Mouse (Mus musculus) adrenal gland, adult (tissue): Measurements from ENCODE around the gene Pih1d1.
"Not testable (repeated sequence)": the region's sequence is repeated elsewhere in the genome, so short reads cannot be mapped to it uniquely, and the experiment has no call there.

Source experiments
- DNase-seq, 2 experiments: peaks; one replicate each; pipeline ENCODE4 v3.0.0; 2022 to 2023; ENCODE audit warnings: low spot score in 1 of 2; ENCODE audit not compliant: inconsistent age in 2 of 2

The Pih1d1 gene

DNA sequence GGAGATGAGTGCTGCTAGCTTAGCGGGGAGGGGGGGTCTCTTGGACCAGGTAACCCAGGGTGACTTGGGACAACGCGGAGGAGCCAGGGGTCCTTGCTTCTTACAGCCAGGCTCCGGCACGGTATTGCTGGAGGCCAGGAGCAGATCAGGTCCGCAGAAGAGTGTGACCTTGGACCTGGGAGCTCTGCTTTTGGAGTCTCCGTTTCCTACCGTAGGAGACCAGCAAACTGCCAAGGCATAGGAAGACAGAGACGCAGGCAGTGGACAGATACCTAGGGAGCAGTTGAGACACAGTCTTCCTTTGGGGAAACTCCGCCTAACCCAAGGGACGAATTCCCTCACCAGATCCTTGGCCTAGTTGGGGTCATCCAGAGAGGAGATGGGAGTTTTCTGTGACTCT is 11.6 kb downstream of the Pih1d1 start:
- no peak for DNase-seq

DNA sequence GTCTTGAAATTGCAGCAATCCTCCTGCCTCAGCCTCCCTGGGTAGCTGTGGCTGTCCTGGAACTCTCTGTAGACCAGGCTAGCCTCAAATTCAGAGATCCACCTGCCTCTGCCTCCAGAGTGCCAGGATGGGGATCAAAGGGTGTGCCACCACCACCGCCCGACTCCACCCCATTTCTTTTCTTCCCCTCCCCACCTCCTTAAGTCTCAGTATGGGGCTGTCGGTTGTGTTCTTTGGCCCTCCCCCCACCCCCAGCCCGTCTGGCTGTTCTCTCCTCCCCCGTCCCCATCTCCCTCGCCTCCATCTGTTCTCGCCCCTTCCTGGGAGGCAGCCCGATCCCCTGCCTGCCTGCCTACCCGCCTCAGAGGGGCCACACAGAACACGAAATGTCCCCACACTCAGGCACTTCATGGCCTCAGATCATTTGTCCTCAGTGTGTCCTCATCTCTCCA is 12.9 kb downstream of the Pih1d1 start:
- no peak for DNase-seq

- no peak for DNase-seq
These were observed 13.8 kb downstream of the Pih1d1 start for GRCm38 (mm10) chr7:45167761-45168445.

DNA sequence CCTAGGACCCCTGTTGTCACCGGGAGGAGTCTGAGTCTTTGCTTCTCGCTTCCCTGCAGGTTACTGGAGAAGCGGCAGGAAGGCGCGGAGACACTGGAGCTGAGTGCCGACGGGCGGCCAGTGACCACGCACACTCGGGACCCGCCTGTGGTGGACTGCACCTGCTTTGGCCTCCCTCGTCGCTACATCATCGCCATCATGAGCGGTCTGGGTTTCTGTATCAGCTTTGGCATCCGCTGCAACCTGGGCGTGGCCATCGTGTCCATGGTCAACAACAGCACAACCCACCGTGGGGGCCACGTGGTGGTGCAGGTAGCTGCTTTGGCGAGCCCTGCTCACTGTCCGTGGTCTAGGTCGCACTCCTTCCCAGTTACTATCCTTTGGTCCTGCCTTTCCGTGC is 14.6 kb downstream of the Pih1d1 start:
- DNase-seq: no peak

GRCm38 (mm10) chr7:45169495-45169894 is 15.4 kb downstream of the Pih1d1 start:
- no peak for DNase-seq

- DNase-seq: no peak
These were observed 18.9 kb downstream of the Pih1d1 start for GRCm38 (mm10) chr7:45172974-45173373.

DNA sequence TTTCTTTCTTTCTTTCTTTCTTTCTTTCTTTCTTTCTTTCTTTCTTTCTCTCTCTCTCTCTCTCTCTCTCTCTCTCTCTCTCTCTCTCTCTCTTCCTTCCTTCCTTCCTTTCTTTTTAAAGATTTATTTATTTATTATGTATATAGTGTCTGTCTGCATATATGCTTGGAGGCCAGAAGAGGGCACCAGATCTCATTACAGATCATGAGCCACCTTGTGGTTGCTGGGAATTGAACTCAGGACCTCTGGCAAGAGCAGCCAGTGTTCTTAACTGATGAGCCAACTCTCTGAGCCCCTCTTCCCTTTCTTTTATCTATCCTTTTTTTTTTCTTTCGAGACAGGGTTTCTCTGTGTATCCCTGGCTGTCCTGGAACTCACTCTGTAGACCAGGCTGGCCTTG is 19.7 kb downstream of the Pih1d1 start:
- not testable (repeated sequence) for DNase-seq

GRCm38 (mm10) chr7:45174567-45175280 is 20.6 kb downstream of the Pih1d1 start:
- no peak for DNase-seq

DNA sequence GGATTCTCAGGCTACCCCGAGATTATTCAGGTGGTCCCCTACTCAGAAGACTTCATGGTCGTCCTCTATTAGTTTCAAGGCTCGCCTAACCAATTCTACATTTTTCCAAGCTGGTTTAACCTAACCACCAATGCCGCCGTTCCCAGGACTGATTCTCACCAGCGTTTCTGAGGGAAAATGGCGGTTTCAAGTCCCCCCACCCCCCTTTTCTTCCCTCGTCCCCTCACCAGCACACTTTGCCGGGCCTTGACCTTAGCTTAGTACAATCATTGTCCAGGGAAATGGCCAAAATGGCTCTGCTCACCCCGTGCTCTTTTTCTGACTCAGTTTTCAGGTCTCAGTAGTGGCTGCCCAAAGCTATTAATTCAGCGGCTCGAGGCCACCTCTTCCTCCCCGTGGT is 21.3 kb downstream of the Pih1d1 start:
- DNase-seq: no peak

- DNase-seq: no peak
These were observed 21.8 kb downstream of the Pih1d1 start for GRCm38 (mm10) chr7:45175929-45176328.

DNA sequence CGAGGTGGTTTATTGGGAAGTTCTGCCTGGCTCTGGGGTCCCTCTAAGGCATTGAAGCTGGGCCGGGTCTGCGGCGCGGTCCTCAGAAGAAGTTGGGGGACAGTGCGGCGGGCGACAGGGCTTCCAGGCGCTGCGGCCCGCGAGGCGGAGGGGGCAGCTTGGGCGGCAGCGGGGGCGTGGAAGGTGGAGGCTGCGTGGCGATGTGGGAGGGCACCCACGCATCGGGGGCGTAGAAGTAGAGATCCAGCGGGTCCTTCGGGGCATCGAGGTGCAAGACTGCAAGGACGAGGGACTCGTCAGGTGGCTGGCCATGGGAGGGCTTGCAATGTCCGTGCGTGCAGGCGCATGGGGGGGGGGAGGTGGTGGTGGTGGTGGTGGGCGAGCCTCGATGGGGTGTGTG is 22.3 kb downstream of the Pih1d1 start:
- DNase-seq: no peak

DNA sequence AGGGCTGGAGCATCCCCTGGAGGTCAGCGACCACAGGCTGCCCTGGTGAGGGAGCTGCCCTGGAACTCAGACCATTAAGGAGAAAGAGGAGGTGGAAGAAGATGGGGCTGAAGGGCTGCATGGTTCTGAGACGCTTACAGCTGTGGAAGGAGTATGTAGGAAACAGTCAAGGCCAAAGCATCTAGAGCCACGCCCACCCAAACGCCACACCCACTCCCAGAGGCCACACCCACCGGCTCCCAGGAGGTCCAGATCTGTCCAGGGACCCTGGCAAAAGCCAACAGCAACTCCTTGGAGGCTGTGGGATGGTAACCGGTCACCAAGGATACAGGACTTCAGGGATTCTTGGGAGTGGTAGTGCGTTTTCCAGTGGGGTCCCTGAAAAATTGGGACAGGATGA is 24.4 kb downstream of the Pih1d1 start:
- no peak for DNase-seq

DNA sequence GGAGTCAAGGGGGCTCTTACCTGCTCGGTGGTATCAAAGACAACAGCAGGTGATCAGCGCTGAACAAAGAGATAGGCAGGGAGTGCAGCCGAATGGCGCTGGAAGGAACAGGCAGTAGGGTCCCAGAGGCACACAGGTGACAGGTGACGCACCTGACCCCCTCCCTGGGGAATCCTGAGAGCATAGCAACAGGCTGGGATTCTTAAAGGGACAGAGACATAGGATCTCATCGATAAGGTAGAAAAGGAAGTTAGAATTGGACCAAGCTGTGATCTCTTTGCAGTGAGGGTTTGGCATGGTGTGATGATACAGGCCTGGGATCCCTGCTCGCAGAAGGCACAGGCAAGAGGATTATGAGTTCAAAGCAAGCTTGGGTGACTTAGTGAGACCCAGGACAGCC is 25.4 kb downstream of the Pih1d1 start, which contains the start of gene Gfy:
Gene Gfy (minus strand): TSS at position 101 of the 400 bp plus-strand sequence.
- no peak for DNase-seq

- no peak for DNase-seq
These were observed 26.9 kb downstream of the Pih1d1 start, which contains the start of gene Pth2 for GRCm38 (mm10) chr7:45180896-45181477. TSS of gene Pth2 (plus strand) at chr7:45180995.

- no peak for DNase-seq
These were observed 27.4 kb downstream of the Pih1d1 start for GRCm38 (mm10) chr7:45181540-45181939.

GRCm38 (mm10) chr7:45182199-45182601 is 28.1 kb downstream of the Pih1d1 start:
- DNase-seq: peak; percentile 91 to 95

GRCm38 (mm10) chr7:45182606-45183005 is 28.5 kb downstream of the Pih1d1 start:
- DNase-seq: no peak

- no peak for DNase-seq
These were observed 29.6 kb downstream of the Pih1d1 start for GRCm38 (mm10) chr7:45183672-45184071.

GRCm38 (mm10) chr7:45185921-45186320 is 31.8 kb downstream of the Pih1d1 start:
- DNase-seq: no peak

DNA sequence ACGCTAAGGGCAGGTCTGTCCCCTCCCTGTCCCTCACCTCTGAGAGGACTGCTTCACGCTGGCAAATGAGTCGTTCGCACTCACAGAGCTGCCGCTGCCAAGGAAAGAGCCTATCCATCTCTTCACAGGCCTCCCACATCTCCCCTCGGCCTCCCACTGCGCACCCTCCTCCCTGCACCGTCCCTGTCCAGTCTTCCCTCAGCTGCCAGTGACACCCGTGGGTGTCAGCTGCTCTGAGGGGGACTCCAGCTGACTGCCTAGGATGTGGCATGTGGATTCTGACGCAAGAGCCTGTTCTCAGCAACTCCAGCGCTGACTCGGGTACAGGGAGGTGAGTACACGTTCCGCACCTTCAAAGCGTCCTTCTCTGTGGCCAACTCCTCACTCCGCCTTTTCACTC is 35.5 kb downstream of the Pih1d1 start:
- DNase-seq: no peak

DNA sequence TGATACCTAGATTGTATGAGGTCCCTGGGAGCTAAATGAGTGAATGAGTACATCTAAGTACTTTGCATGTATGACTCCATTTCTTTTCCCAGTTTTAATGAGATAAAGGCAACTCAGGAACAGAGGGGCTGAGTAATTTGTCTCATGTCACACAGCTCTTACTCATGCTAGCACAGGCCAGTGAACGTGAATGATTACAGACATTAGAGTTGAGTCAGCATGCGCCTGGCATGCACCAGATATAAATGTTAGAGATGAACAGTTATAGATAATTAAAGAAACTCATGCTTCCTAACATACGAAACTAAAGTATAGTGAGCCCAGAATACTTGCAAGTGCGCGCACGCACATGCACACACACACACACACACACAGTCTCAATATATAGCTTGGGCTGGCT is 36.1 kb downstream of the Pih1d1 start:
- DNase-seq: no peak

DNA sequence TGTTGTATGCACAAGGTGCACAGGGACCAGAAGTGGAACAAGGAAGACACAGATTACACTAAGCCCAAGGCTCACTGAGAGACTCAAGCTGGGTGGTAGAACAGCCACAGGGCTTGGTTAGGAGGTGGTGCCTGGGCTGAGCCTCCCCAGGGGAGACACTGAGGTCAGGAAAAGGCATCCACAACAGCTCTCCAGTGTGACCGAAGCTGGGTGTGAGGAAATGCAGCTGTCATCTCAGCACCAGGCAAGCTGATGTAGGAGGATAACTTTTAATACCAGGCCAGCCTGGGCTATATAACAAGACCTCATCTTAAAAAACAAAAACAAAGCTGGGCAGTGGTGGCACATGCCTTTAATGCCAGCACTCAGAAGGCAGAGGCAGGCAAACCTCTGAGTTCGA is 37.1 kb downstream of the Pih1d1 start:
- no peak for DNase-seq
